Mouse (Mus musculus): Measurements from ENCODE around the gene Lingo1.

DNA sequence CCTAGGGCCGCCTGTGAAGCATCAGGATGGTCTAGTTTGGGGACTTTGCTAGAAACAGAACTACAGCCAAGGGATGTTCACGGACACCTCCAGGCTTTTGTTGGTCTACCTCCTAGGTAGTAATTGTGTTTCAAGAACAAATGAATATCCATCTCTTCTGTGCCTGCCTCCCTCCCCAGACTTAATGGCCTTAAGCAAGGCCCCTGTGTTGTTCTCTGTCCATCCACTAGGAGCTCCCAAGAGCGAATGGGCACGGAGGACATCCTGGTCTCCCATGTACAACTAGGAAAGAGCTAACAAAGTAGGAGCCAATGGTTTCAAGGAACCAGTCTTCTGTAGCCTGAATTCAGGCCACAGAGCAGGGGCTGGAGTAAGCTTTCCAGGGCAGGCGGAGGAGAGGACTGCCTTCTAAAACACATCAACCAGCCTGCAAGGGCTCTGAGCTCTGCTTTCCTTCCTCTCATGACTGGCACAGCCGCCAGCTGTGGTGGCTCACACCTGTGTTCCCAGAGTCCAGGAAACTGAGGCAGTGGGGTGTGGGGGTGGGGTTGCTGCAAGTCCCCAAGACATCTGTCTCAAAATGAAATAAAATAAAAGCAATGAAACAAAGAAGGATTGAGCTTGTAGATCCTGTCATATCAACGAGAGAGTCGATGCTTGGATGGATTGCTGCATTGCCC, 157.9 kb downstream of the Lingo1 start:
- TF ChIP-seq POLR2A (IDR thresholded peaks at IDR 0.05; ENCODE audit: borderline replicate concordance, extremely low read depth, low read depth, low read length) (no peak), CTCF (IDR thresholded peaks at IDR 0.05; ENCODE audit: insufficient read depth, low read length) (peak; percentile 63)

Measured in lung, adult 2 months (tissue).